Mouse (Mus musculus): ENCODE results near the gene Catip. TPM values are rescaled to one million over a fixed set of nuclear protein-coding genes. Genes with fewer than 3 reads are reported as not detected.
"Not testable (repeated sequence)": the region's sequence is repeated elsewhere in the genome, so short reads cannot be mapped to it uniquely, and the experiment has no call there.

Gene Catip
- total RNA-seq, 2 experiments from 2014 or later = not detected

DNA sequence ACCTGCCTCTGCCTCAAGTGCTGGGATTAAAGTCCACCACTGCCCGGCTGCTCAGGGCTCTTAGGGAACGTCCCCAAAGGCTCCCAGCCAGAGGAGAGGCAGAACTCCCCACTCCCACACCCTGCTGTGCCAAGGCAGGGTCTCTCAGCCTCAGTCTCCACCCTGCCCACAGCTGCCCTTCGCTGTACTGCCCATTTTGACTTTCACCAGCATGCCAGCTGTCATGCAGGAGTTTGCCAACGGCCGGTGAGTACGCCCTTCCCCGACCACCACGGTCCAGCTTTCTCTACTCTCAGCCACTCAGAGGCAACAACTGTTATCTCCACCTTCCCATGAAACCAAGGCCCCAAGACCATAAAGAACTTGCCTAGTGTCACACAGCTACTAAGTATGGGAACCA, 22.6 kb downstream of the Catip start:
- DNase-seq = no peak

DNA sequence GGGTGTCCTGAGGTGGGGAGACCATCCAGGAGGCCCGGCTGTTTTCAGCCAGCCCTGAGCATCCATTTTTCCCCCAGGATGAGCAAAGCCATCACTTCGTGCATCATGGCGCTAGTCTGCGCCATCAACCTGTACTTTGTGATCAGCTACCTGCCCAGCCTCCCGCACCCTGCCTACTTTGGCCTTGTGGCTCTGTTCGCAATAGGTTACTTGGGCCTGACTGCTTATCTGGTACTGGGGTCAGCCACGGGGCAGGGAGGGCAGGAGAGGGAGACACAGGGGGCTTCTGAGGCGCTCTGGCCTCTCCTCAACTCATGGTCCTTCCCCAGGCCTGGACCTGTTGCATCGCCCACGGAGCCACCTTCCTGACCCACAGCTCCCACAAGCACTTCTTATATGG, 23.2 kb downstream of the Catip start:
- no peak for DNase-seq

DNA sequence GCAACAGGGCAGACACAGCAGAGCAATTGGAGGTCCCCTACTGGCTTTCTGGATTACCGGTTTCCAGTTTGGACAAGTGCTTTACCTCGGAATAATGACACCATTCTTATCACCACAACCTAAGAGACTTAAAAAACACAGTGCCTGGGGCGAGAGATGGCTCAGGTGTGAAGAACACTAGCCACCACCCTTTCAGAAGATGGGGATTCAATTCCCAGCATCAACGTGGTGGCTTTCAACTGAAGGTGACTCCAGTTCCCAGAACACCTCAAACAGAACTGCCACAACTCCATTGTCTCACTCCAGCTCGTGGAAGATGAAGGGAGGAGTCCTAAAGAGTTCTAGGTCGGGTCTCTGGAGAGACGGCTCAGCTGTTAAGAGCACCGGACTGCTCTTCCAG, 23.6 kb downstream of the Catip start:
- DNase-seq = no peak

DNA sequence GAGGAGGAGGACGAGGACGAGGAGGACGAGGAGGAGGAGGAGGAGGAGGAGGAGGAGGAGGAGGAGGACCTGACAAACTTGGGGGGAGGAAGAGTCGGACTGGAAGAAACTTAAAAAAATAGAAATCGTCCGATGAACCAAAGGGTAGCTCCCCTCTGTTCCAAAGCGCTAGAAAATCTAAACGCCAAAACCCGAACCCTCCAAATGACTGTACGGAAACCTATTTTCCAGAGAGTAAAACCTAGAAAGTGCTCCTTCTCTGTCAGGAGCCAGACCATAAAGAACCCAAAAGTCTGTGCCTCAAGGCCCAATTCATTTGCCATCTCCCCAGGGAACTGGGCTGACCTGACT, 24.4 kb downstream of the Catip start:
- no peak for DNase-seq

DNA sequence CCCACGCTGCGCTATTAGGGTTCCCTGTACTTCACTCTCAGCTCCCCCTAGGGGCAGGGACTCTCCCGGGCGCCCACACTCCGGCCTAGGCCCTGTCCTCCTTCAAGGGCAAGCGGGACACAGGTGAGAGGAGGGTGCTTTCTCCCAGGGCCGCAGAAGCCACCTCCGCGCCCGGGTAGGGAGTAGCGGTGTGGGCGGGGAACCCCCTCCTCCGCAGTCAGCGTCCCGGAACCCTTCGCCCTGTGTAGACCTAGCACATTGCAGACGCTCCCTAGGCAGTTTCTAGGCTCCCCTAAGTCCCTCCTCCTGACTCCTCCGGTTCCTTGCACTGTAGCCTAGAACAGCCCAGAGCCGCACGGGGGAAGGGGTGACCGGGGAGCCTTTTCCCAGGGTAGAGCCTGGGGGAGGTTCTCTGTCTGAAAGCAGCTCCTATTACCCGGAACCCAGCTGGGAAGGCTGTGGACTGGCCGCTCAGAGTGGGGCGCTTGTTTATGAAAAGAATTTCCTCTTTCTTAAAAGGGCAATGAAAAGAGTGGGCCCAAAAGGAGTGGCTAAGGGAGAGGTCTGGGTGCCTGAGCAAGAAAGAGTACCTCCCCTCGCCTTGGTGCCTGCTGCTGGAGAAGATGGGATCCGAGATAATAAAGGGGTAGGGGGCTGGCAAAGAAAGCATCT, 24.9 kb downstream of the Catip start:
- DNase-seq = peak; percentile 96

DNA sequence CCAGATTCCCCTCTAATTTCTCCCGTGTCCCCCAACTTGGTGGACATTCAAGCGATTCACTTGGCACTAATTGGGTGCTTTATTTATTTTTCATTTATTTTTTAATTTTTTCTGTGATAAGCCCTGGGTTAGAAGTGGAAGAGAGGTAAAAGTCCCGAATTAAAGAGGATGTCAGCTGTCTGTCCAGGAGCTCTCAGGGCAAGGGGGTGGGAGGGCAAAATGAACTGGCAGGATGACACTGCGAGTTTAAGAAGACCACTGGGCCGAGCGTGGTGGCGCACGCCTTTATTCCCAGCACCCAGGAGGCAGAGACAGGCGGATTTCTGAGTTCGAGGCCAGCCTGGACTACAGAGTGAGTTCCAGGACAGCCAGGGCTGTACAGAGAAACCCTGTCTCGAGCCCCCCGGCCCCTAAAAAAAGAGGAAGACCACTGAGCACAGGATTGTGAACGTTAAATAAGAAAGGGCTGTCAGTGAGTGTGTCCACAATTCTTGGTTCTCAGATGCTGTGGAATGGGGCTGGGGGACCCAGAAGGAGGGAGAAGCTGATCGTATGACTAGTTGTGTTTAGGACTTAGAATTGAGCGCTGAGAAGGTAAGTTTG, 25.6 kb downstream of the Catip start:
- DNase-seq = no peak

DNA sequence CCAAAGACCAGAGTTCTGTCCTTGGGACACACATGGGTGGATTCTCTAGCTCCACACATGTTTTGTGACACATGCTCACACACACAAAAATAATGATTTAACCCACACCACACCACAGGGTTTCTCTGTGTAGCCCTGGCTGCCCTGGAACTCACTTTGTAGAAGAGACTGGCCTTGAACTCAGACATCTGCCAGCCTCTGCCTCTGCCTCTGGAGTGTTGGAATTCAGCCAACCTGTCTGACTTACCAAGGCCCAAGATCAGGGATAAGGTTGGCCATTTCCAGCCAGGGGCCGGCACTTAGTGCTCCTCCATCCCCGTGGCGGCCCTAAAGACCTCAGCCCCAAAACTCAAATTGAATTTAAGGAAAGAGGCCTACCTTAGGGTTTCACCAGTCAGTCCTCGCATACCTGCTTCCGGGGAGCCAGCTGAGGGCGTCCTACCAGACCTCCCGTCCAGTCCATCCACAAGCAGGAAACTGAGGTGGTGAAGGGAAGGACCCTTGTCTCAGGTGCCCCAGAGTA, 26.6 kb downstream of the Catip start:
- DNase-seq = no peak

DNA sequence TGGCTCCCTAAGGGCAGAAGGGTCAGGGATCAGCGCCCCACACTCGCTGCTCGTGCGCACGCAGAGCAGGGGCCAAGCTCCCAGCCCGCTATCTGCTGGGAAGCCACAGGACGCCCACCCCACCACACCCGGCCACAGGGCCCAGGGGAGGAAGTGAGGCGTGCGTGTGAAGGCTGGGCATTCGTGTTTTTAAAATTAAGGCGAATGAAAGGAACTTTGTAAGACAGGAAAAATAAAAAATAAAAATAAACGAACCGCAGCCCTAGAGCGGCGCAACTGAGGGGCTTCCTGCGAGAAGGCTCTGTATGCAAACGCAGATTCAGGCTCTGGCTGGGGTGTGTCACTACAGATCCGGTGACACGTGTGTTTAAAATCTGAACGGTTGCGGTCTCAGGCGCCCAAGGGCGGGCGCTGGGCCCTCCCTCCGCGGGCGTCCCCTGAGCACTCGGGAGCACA, 28.0 kb downstream of the Catip start:
- no peak for DNase-seq

DNA sequence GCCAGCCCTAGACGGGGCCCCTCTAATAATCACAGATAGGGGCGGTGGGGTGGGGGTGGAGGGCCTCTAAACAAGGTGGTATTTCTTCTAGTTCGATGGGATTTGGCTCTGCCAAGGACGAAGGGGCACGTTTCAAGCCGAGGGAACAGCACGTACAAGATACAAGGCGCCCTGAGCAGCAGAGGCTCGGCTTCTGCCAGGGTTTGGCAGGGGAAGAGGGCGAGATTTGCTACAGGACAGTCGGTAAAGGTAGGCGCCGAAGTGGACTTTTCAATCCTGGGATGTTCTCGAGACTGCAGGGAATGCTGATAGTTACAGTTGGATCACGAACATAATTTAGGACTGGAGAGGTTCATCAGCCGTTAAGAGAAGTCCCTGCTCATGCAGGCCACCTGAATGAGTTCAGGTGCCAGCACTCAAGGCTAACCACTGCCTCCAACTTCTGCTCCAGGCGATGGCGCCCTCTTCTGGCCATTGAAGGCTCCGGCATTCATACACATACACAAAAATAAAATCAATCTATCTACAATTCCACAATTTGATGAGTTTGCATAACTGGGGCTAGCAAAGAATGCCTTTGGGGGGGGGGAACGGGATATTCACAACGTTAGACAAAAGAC, 28.5 kb downstream of the Catip start:
- DNase-seq = no peak

DNA sequence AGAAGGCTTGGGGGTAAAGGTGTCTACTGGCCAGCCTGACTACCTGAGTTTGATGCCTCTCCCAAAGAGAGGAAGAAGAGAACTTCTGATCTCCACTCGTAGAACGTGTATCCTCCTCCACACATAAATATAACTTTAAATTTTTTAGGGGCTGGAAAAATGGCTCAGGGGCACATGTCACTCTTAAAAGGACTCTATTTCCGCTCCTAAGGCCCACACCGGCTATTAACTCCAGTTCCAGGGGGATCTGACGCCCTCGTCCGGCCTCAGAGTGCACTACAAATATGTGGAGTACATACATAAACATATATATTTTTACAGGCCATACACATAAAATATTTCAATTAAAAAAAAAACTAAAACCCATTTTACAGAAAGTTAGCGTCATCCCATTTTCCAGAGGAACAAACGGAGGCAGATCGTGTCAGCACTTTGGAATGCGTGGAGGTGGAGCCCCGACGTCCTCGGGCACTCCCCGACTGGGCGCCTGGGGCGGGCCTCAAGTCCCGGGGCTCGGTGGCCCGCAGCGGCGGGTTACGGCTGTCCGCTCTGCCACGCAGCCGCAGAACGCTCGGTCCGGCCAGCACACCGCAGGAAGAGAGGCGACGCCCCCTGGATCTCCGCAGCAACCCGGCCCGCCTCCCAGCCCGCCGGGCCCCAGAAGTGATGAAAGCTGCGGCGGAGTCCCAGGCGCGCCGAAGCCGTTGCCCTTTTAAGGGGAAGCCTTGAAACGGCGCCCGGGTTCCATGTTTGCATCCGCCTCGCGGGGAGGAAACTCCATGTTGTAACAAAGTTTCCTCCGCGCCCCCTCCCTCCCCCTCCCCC, 29.2 kb downstream of the Catip start, which contains the start of gene Ctdsp1:
Gene Ctdsp1, plus strand, starts transcription at position 586 of the 825 bp plus-strand sequence.
- peak; percentile 99 for DNase-seq

DNA sequence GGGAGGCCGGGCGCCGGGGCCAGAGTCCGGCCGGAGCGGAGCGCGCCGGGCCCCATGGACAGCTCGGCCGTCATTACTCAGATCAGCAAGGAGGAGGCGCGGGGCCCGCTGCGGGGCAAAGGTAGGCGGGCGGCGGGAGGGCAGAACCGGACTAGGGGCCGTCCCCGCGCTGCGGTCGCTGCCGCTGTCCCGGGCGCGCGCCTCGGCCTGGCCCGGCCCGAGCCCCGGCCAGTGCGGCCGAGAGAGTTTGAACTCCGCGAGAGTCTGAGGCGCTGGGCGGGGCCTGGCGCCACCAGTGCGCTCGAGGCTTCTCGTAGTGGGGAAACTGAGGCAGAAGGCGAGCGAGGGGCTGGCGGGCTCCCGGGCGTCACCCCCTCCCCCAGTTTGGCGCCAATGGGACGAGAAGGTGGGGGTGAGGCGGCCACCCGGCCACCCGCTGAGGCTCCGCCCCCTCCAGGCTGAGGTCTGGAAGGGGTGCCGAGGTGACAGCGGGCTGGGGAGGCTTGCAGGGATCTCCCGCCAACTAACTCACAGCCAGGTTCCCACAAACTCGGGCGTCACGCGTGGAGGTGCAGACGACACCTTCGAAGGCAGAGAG, 30.0 kb downstream of the Catip start:
- DNase-seq = peak; percentile 86

DNA sequence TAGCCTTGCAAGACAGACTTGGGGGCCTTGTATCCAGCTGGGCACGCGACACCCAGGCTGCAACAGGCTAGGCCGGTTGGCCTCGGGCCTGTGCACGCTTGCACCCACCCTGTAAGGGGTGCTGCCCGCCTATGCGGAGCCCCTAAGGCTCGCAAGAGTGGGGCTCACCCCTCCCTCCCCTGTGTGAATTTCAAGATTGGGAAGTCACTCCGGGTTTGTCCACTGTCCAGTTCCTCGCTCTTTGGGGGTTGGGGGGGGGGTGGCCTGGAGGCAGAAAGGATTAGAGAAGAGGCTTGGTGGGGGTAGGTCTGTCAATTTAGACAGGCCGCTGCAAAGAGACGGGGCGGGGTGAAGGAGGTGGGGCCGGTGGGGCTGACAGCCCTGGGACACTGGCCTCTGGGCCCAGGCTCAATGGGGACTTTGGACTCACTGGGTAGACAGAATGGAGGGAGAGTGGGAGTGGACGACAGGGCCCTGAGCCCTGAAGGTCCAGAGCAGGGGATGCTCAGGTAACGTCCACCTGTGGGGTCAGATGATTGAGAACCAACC, 30.6 kb downstream of the Catip start:
- DNase-seq = no peak

DNA sequence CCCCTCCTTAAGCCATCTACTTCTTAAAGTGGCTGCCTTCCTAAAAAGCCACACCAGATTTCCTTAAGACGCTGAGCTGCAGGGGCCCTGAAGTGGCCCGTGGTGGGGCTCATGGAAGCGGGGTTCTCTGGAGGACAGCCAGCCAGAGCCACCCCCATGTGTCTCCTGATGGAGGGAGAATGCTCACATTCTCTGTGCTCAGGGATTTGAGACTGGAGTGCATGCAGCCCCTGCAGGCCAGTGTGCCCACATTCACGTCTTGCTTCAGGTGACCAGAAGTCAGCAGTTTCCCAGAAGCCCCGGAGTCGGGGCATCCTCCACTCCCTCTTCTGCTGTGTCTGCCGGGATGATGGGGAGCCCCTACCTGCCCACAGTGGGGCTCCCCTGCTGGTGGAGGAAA, 31.1 kb downstream of the Catip start:
- no peak for DNase-seq

DNA sequence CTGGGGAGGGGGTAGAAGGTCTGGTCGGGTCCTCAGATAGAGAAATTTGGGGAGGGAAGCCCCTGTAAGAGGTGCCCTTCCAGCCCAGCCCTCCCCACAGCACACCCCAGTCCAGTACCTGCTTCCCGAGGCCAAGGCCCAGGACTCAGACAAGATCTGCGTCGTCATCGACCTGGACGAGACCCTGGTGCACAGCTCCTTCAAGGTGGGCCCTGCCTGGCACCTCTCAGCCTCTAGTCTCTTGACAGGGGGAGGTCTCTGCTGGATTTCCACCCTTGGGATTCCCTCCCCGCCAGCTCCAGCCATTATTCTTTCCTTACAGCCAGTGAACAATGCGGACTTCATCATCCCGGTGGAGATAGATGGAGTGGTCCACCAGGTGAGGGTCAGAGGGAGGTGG, 31.8 kb downstream of the Catip start:
- no peak for DNase-seq

DNA sequence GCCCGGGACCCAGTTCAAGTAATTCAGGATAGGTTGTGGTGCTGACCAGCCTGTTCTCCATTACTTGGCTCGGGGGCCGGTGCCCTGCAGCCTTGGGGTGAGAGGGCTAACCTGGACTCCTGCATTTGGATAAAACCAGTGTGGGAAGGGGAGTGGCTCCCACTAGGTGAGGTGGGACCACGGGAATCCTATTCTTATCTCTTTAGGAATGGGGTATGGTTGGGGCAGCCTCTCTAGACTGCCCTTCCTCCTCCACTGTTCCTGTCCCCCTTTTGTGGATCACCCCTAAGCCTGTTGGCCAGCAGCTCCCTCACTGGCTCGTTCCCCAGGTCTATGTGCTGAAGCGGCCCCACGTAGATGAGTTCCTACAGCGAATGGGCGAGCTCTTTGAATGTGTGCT, 32.4 kb downstream of the Catip start:
- DNase-seq = no peak

DNA sequence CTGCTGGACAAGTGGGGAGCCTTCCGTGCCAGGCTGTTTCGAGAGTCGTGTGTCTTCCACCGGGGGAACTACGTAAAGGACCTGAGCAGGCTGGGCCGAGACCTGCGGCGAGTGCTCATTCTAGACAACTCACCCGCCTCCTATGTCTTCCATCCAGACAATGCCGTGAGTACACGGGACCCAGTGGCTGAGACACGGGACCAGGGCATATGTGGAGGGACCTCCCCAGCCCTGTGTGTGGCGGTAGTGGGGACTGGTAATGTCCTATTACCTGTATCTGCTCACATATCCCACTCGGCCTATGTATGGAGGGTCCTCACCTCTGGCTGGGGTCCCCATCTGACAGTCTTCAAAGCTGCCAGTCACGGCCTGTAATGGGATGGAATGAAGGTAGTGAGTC, 33.0 kb downstream of the Catip start:
- no peak for DNase-seq

DNA sequence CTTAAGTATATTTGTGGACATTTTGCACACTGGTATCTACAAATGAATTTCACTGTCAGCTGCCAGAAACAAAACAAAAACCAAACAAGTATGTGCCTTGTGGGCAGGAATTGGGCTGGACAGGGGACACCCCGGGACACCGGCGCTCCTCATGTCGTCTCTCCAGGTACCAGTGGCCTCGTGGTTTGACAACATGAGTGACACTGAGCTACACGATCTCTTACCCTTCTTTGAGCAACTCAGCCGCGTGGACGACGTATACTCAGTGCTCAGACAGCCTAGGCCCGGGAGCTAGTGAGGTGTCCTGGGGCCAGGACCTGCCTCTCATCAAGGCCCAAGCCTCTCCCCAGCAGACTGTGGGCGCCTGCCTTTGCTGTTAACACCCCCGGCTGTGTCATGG, 33.4 kb downstream of the Catip start:
- no peak for DNase-seq

DNA sequence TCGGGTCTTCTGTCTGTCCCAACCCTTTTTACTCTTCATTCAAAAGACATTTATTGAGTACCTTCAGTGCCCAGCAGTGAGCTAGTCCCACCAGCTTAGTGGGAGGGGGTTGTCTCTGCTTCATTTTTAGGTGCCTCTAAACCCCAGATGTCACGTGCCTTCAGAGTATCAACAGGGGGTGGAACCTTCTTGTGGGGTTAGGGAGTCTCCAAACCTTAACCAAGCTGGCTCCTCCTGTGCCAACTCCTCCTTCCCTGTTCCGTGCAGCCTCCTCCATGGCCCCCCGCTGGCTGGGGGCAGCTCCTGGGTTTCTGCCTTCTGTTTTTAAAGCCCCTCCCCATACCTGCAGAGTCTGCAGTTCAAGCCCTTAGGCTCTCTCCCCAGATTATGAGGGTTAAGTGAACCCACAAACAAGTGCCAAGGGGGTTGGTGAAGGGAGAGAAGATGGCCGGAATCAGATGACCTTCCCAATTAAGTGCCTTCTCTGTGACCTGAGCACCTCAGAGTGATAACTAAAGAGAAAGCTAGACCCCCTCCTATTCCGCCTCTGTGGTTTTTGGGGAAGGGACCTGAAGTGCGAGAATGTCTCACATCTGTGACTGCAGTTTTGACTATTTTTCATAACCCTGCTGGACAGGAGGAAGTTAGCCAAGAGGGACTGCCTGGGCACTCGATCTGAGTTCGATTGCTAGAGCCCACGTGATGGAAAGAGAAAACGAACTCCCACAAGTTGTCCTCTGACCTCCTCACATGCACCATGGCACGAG, 34.7 kb downstream of the Catip start:
- not testable (repeated sequence) for DNase-seq

DNA sequence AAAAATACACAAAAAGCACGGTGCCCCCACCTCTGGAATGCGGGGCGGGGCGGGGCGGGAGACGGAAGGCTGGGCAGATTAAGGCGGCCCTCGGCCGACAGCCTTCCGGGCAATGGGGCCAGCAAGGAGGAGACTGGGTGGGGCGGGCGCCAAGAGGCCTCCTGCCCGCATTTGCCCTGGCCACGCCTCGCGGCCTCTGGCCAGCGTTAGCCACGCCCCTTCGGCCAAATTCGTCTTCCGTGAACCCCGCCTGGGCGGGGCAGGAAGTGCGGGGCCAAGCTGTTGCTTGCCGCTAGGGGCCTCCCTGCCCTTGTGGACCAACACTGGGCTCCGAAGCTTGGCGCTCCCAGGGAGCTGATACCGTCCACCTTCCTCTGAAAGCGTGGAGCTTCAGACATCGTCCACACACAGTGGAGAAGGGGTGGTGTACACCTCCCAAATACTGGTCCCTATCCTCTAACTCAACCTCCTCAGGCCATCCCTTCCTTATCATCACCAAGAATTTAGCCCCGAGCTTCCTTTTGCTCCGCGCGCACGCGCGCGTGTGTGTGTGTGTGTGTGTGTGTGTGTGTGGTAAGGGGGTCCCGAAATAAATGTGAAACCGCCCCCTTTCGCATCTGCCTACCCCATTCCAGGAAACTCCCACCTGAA, 35.5 kb downstream of the Catip start:
- peak; percentile 99 for DNase-seq

DNA sequence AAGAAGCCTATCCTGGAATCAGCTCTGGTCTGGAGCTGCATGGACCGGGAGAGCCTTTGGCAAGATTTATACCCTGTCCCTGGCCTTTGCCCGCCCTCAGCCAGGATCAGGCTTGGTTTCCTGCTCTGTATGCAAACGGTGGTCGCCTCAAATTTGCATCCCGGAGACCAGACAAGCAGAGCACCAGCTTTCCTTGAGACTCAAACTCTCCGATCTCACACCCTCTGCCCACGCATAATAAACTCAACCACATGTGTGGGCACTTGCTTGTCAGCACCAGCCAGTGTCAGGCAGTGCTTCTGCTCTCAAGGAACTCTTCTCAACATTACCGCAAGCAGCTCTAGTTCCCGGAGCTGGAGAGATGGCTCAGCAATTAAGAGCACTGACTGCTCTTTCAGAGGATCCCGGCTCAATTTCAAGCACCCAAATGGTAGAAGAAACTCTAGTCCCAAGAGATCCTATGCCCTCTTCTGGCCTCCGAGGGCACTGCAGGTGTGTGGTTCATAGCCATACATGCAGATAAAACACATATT, 36.1 kb downstream of the Catip start:
- DNase-seq = peak; percentile 62
